Mouse (Mus musculus): ENCODE measurements around the gene Rtraf.
"Not testable (repeated sequence)": the region's sequence is repeated elsewhere in the genome, so short reads cannot be mapped to it uniquely, and the experiment has no call there.

The Rtraf gene

DNA sequence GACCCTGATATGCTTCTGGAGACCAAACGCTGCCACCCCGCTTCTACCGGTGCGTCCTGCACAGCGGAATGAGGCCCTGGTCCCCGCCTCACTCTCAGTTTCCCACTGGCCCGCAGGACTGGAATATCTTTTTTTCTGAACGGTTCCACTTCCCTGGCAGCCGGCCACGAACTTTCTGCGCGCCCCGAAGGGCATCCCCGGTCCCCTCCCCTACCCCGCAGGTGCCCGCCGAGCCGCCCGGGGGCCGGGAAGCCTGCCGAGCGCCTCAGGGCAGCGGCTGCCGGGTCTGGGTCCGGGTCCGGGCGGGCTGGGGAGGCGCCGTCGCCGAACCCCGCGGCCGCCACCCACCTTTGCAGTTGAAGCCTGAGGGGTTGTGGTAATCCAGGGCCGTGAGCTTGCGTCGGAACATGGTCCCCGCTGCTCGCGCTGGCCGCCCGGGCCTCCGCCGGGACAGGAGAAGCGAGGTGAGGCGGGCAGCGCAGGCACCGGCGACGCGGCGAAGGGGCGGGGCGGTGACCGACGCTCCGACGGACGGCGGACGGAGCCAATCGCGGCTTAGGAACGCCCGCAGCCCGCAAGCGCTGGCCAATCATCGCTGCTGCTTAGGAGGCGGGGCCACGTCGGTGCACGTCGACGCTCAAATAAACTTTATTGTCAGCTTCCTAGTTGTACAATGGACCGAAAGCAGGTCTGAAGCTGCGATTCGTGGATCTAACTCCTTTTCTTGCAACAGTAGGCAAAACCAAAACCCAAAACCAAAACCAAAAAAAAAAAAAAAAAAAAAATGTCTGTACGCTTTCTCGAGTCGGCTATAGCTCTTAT is at the start of gene Rtraf:
TSS of gene Rtraf (minus strand) at position 504 of the 822 bp plus-strand sequence.
- peak; percentile 92 to 93 for DNase-seq

DNA sequence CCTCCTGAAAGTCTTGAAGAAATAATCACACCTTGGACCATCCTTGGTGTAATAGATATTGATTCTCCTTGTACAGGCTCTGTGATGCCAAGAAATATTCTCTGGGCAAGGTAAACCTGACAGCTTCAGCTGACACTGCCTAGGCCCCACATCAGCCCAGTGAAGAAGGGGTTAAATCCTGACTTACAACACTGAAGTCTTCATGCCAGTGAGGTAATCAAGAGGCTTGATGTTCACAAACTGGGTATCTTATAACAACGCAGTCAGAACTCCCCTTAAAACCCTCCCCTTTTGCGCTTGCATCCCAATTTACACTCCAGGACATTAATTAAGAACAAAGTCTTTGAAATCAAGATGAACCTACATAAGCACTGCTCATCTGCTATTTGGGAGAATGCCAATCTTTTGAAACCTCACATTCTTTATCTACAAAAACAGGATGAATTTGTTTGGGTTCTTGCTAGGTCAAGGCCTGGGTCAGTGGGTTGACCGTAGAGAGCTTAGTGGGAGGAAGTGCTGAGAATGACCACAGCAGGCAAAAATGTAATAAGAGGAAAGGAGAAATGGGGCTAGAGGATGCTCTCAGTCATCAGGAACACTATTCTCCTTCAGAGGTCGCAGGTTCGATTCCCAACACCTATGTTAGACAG is 43.8 kb upstream of the Rtraf start:
- peak in 1 of 2 experiments; percentile 28 for DNase-seq

DNA sequence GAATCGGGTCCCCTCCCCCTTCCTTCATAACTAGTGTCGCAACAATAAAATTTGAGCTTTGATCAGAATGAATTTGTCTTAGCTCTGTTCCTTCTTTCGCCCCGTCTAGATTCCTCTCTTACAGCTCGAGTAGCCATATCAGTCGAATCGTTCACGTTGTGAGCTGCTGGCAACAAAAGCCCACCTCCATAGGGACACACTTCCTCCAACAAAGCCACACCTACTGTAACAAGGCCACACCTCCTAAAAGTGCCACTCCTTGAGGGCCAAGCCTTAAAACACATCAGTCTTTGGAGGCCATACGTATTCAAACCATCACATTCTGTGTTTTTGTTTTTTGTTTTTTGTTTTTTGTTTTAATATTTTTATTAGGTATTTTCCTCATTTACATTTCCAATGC is 41.5 kb upstream of the Rtraf start:
- DNase-seq = not testable (repeated sequence)

DNA sequence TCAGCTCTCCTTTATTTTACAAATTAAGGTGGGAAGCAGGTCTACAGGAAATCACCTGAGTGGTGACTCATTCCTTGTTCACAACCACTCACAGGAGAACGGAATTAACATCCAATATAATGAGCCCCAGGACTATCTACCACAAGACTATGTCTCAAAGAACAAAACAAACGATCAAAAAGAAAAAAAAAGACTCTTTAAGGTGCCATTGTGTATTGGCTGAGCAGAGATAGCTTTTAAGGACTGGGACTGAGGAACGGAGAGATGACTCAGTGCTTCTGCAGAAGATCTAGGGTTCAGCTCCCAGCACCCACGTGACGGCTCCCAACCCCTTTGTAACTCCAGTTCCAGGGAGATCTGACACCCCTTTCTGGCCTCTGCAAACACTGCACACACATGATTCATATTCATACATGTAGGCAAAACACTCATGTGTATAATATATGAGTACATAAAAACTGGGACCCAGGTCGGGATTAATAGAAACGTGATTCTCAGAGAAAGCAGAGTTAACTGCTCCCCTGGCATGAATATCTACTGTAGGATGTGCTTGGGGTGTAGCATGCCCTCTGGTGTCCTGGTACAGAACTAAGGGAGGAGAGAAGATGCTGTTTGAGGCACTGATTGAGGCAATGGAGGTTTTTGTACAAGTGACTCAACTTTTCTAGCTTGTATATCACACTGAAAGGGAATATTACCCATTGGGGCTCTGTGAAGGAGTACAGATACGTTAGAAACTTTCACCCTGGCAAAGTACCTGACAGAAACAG is 37.9 kb upstream of the Rtraf start:
- DNase-seq = no peak

DNA sequence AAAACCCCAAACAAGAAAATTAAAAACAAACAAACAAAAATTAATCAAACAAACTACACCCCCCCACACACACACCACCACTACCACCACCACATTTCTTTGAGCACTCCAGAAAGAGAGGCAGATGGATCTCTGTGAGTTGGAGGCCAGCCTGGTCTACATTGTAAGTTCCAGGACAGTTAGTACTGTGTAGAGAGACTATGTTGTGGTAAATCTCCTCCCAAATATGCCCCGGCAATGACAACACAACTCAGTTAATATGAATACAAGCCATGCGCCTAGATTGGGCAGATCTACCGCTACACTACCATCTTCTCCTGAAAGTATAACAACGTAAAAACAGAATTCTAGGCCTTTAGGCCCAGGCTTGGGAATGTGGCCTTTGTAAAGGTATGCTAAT is 36.7 kb upstream of the Rtraf start:
- no peak for DNase-seq

- no peak for DNase-seq
Observed at GRCm38 (mm10) chr14:19858808-19859776, 35.5 kb upstream of the Rtraf start.

- DNase-seq = no peak
Observed at GRCm38 (mm10) chr14:19858279-19858678, 34.7 kb upstream of the Rtraf start.

DNA sequence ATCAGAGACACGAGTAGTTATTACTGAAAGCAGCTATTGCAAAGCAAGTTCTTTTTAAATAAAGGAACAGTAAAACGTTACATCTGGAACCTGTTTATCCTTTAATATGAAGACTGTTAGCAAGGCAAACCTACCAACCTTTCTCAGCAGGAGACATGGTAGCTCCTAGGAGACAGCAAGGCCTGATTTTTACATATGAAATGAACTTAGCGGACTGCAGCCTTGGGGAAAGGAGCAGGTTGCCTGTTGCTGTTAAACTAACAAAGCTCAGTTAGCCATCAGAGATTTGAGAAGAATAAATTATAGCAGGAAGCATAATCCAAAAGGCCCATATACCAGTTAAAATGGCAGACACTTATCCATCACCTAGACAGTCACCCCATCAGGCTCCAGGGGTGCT is 29.8 kb upstream of the Rtraf start:
- no peak for DNase-seq

DNA sequence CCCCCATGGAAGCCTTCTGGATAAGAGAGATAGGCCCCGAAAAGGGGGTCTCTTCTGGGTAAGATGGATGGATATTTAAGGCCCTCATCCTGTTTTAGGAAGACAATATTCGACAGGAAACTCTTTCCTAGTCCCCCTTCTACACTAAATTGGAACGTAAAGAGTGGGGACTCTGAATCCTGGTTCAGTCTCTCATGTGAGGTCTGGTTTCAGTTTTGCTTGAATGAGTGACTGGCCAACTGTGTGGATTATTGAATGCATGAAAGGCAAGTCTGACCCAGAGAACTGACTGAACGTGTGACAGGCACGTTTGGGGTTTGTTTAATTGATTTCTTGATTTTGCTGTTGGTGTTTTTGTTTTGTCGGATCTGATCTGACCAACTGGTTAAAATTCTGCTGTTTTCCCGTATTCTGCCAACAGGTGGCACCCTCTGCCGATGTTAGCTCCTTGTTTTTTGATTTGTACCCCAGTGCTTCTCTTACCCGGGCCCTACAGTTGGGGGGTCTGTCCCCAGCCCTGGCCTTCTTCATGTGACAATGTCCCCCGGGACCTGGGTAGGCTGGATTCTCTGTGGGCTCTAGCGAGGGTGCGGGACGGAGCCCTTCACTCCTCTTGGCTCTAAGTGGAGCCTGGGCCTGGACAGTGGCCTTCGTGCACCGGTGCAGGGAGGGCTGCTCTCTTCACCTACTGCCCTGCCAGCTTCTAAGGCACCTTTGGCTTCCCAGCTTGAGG is 16.1 kb upstream of the Rtraf start:
- DNase-seq = peak; percentile 33 to 41

DNA sequence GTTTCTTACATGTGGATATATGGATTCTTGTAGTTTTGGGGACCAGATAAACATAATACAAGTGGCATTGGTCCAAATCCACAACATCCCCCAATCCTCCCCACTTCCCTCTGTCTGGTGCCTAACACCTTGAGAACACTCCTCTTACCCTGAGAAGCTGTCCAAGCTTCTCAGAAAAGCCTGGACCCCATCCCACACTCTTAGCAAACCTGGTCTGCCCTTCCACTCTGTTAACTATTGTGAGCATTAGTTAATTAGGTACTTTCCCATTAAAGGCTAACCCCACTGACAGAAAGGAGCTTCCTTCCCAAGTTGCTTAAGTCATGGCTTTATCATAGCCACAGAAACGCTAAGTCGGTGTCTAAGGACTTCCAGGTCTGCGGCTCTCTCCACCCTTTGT is 12.7 kb upstream of the Rtraf start:
- DNase-seq = no peak

DNA sequence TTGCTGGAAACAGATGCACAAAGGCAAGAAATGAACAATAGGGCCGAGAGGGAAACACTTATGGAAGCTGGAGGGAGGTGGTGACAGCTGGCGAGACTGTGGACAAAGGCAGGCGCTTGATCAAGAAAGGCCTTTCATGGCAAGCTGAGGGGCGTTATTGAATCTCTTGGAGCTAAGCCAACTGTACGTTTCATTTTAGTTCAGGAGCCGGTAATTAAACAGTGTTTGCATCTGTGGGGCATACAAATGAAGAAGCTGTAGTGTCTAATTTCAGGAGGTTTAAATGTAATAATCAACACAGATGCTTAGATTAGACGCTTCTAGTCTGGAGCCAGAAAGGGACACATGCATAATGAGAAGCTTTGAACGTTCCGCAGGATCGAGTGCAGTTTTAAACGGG is 1.9 kb upstream of the Rtraf start:
- DNase-seq = no peak

DNA sequence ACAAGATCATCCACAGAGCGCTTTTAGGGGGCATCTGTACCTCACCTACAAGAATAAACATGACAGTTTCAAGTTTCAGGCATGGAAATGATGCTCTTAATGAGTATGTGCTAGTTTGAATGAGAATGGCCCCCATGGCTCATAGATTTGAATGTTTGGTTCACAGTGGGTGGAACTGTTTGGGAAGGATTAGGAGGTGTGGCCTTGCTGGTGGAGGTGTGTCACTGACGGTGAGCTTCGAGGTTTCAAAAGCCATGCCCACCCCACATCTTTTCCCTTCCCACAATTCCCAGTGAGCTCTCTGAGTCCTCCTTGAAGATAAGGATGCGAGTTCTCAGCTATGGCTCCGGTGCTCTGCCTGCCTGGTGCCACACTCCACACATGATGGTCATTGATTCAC is 1.9 kb downstream of the Rtraf start:
- DNase-seq = no peak

- DNase-seq = peak; percentile 70 to 76
Observed at GRCm38 (mm10) chr14:19817949-19818348, 5.7 kb downstream of the Rtraf start.

GRCm38 (mm10) chr14:19813061-19813460 is 10.6 kb downstream of the Rtraf start:
- DNase-seq = no peak

GRCm38 (mm10) chr14:19809934-19810333 is 13.7 kb downstream of the Rtraf start:
- DNase-seq = no peak

- DNase-seq = no peak
Observed at GRCm38 (mm10) chr14:19807858-19808257, 15.8 kb downstream of the Rtraf start.

DNA sequence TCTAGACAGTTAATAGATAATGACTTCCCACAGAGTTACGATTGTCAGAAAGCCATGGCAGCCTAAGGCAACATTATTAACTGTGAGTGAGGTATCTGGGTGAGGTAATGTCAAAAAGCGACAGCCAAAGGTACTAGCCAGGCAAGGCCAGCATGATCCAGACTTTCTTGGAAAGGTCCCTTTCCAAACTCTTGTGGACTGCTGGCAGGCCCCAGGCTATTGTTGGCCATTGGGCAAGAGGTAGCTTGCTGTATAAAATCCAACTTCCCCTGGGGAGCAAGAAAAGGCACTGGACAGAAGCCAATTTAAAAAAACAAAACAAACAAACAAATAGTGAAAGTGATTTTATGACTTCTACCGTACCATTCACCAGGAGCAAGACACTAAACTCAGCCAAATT is 16.3 kb downstream of the Rtraf start:
- DNase-seq = peak in 1 of 2 experiments; percentile 10

DNA sequence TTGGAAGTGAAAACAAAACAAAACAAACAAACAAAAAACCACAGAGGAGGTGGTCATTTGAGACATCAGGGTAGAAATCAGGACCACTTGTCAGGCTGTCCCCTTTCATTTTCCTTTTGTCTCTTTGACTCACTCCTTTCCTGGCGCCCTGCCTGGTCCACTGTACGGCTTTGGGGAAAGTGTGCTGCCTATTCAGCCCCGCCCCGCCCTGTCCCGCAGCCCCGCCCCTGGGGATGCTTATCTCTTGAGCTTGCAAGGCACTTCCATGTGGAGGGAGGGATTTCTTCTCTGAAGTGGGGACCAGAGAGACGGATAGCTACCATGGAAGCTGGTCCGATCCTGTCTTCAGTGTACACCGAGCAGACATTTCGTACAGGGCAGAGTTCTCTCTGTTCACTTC is 20.0 kb downstream of the Rtraf start:
- DNase-seq = no peak

- no peak for DNase-seq
Observed at GRCm38 (mm10) chr14:19803222-19803621, 20.4 kb downstream of the Rtraf start.

- no peak for DNase-seq
Observed at GRCm38 (mm10) chr14:19801474-19802215, 22.0 kb downstream of the Rtraf start.

DNA sequence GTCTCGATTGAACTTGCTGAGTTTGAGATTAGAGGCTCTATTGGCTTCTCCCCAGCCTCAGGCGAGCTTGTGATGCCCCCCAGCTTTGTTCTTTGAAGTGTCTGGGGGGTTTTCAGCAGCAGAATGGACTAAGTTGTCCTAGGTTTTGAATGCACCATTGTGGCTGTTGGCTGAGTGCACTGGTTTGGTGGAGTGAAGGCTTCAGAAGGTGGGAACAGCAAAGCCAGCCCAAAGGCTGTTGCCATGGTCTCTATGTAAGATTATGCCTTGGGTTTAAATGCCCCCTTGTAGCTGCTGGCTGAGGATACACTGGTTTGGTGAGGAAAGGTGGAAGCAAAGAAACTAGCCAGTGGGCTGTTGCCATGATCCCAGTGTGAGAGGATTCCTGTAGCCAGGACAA is 23.1 kb downstream of the Rtraf start:
- DNase-seq = no peak
